Mouse (Mus musculus) thymus, postnatal 25 days (tissue): Measurements from ENCODE around the gene Stoml3.

Experiments
- DNase-seq: peaks from one replicate; pipeline ENCODE4 v3.0.0; 2022

Gene Stoml3

GRCm38 (mm10) chr3:53483414-53484059, 4.9 kb upstream of the Stoml3 start:
- DNase-seq = no peak

GRCm38 (mm10) chr3:53486561-53486960, 1.9 kb upstream of the Stoml3 start:
- no peak for DNase-seq

GRCm38 (mm10) chr3:53486996-53487576, 1.4 kb upstream of the Stoml3 start:
- DNase-seq = no peak

- no peak for DNase-seq
Observed at GRCm38 (mm10) chr3:53498351-53498905, 10.0 kb downstream of the Stoml3 start.

GRCm38 (mm10) chr3:53502428-53502827, 14.0 kb downstream of the Stoml3 start:
- no peak for DNase-seq

- no peak for DNase-seq
Observed at GRCm38 (mm10) chr3:53513096-53513495, 24.6 kb downstream of the Stoml3 start.

- DNase-seq = no peak
Observed at GRCm38 (mm10) chr3:53514221-53515065, 26.0 kb downstream of the Stoml3 start.

- DNase-seq = no peak
Observed at GRCm38 (mm10) chr3:53522794-53523193, 34.3 kb downstream of the Stoml3 start.

GRCm38 (mm10) chr3:53525737-53526136, 37.3 kb downstream of the Stoml3 start:
- DNase-seq = peak; percentile 63

GRCm38 (mm10) chr3:53530305-53530704, 41.9 kb downstream of the Stoml3 start:
- no peak for DNase-seq

GRCm38 (mm10) chr3:53532091-53532490, 43.6 kb downstream of the Stoml3 start:
- DNase-seq = no peak

- no peak for DNase-seq
Observed at GRCm38 (mm10) chr3:53552691-53553090, 64.2 kb downstream of the Stoml3 start.

- no peak for DNase-seq
Observed at GRCm38 (mm10) chr3:53555031-53555952, 66.8 kb downstream of the Stoml3 start.

- no peak for DNase-seq
Observed at GRCm38 (mm10) chr3:53557388-53558214, 69.1 kb downstream of the Stoml3 start.
